Mouse (Mus musculus) spleen, postnatal 36 days (tissue): ENCODE measurements at regions not wholly inside any gene's neighbourhood (a gene's known extent, or its start where the extent isn't known, plus 50 kb on each side); places are given as distances from the start of the nearest gene placed in this dataset.
"Not testable (repeated sequence)": the region's sequence is repeated elsewhere in the genome, so short reads cannot be mapped to it uniquely, and the experiment has no call there.

Source experiments
- DNase-seq, 2 experiments: peaks; one replicate each; pipeline ENCODE4 v3.0.0; 2022; ENCODE audit warnings: low spot score in 2 of 2, mixed read lengths in 1 of 2

- DNase-seq: not testable (repeated sequence)
These were observed 81.3 kb downstream of the Ogfrl1 start for GRCm38 (mm10) chr1:23316288-23316687.

DNA sequence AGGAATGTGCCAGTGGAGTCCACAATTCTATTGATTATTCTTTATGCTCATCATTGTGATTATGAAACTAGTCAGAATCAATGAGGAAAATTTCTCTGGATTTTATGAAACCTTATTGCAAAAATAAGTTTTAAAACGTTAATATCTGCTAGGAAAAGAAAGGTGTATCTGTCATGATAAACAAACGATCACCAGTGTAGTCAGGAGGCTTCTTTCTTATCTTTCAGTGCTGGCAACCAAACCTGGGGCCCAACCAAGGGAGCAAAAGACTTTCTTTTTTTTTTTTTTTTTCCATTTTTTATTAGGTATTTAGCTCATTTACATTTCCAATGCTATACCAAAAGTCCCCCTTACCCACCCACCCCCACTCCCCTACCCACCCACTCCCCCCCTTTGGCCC is 82.7 kb downstream of the Ogfrl1 start:
- DNase-seq: not testable (repeated sequence)

- DNase-seq: no peak
These were observed 104.9 kb downstream of the Ogfrl1 start for GRCm38 (mm10) chr1:23292718-23293117.

GRCm38 (mm10) chr1:23286741-23287140 is 110.8 kb downstream of the Ogfrl1 start:
- peak in 1 of 2 experiments; percentile 5 for DNase-seq

- DNase-seq: no peak
These were observed 114.7 kb downstream of the Ogfrl1 start for GRCm38 (mm10) chr1:23282870-23283219.

DNA sequence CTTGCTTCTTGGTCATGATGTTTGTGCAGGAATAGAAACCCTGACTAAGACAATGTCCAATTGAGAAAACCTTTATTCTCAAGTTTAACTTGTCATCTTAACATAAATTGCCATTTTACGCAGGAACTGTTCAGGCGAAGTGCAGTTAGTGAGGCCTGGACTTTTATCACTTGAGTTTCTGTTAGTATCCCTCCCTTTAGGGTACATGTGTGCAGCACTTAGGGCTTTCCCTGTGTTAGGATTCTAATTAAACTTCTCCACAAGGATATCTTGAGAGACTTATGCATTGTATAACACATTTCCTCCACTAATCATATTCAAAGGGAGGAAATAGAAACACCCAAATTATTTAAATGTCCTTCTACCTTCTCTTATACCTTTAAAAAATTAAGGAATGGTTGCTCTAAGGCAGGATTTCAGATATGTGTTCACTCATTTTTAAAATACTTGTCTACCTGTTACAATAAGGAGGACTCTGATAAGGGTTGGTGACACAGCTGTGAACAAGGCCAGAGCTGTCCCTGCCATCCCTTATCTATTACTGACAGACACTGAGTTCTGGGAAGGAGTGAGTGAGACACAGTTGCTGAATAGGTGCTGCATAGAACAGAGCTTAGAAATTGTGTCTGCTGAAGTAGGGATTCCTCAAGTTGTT is 115.2 kb downstream of the Ogfrl1 start:
- peak; percentile 22 to 46 for DNase-seq

DNA sequence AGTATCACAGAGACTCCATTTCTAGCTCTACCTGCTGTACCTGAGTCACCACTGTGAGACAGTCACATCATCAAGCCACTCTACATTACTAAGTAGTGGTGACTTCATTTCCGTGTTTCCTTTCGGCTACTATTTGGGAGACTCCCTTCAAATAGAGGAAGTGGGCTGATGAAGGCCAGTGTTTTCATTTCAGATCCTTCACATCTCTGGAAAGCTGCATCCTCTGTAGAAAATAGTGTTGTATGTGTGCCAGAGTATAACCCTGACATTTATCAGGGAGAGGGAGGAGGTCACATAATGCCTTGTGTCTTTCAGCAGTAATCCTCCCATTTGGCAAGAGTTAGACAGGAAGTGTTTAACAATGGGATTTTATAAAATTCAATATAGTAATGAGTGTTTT is 117.7 kb downstream of the Ogfrl1 start:
- DNase-seq: no peak

GRCm38 (mm10) chr1:23272077-23272476 is 125.5 kb downstream of the Ogfrl1 start:
- no peak for DNase-seq

DNA sequence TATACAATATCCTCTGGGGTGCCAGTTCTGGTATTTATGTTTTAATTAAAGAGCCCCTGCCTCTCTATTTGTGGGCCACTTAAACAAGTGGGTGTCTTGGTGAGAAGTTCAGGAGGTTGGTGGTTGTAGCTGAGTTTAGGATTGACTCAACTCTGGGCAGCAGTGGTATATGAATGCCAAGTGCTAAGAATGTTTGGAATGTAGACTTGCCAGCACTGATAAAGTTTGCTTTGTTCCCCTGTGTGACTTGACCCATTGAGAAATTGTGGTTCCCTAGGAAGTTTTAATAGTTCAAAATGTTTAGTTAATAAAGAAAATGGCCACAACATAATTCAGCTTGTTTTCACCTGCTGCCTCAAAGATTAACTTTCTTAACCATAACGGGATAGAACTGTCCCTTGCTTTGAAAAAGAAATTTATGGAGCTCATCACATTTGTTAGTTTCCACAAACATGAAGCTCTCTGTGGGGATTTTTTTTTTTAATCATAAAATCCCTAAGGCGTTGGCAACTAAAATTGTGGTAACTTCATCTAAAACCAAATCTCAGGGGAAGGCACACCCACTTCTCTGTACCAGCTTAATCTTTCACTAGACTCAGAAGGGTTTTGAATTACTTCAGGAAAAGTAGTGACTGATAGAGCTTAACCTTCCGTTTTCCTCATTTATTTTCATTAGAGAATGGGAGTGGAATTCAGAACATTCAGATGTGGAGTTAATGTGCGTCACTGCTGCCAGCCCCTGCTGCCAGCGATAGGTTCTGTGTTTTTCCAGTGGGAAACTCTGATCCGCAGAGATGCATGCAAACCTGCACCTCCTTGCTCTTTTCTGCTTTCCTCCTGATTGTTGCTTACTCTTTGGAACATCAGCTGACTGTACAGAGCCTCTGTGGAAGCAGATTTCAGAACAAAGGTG is 126.4 kb downstream of the Ogfrl1 start:
- DNase-seq: no peak

- no peak for DNase-seq
These were observed 129.5 kb downstream of the Ogfrl1 start for GRCm38 (mm10) chr1:23268062-23268461.

DNA sequence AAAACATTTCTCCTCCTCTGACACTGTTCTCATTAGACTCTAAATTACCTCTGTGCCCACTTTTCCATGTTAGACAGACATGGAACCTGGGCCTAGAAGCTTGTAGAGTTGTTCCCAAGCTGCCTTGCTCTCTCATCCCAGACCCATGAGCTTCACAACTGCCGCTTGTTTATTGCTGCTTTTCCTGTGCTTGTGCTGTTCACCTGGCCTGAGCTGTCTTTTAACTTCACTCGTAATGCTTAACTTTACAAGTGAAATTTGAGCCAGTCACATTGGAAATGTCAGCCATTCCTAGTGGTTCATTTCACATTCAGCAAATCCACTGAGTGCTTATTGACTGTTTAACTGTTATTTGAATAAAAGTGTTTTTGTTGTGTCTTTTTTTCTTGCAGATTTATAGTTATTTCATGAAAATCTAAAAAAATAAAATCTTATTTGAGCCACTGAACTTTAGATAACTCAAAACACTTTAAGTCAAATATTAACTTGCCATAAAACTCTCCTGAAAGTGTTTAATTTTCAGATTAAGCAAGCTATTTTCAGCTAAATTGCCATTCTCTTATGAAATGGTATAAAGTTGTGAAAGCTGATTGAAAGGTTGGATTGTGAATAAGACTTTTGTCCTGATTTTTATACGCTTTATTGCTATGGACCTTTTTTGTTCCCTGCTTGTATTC is 131.9 kb downstream of the Ogfrl1 start:
- no peak for DNase-seq

- no peak for DNase-seq
These were observed 133.3 kb downstream of the Ogfrl1 start for GRCm38 (mm10) chr1:23264251-23264650.

DNA sequence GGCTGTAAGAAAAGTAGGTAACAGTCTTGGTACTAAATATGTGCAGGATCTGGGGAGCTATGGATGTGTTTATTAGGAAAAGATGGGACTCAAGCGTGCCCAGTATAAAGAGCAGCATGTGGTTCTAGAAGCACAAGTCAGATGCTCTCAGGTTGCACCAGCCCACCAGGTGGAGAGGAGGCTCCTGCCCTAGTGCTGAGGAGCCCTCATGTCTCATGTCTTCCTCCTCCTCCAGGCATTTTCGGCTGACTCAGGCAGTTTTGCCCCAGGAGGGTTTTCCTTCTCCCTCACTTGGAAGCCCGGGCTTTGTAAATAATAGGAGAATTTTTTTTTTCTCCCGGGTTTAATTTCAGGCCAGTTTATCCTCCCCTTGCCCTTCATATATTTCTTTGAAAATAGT is 133.8 kb downstream of the Ogfrl1 start:
- no peak for DNase-seq

- DNase-seq: no peak
These were observed 135.9 kb downstream of the Ogfrl1 start for GRCm38 (mm10) chr1:23261652-23262051.

- no peak for DNase-seq
These were observed 140.2 kb downstream of the Ogfrl1 start for GRCm38 (mm10) chr1:23257306-23257895.

DNA sequence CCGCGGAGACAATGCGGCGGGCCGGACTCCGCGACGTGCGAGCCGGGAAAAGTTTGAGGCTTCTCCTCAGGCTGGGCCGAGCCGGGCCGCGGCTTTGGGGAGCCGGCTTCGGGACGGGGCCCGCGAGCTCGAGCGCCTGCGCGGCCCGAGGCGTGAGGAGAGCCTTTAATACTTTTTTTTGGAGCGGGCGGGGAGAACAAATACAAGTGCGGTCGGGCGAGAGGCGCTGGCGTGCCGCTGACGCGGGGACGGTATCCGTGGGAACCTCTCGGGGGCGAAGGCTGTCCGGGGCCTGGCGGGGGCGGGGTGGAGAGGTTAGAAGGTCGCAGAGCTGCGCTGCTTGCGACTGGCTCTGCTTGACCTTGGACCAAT is 141.0 kb downstream of the Ogfrl1 start:
- peak; percentile 30 to 40 for DNase-seq

DNA sequence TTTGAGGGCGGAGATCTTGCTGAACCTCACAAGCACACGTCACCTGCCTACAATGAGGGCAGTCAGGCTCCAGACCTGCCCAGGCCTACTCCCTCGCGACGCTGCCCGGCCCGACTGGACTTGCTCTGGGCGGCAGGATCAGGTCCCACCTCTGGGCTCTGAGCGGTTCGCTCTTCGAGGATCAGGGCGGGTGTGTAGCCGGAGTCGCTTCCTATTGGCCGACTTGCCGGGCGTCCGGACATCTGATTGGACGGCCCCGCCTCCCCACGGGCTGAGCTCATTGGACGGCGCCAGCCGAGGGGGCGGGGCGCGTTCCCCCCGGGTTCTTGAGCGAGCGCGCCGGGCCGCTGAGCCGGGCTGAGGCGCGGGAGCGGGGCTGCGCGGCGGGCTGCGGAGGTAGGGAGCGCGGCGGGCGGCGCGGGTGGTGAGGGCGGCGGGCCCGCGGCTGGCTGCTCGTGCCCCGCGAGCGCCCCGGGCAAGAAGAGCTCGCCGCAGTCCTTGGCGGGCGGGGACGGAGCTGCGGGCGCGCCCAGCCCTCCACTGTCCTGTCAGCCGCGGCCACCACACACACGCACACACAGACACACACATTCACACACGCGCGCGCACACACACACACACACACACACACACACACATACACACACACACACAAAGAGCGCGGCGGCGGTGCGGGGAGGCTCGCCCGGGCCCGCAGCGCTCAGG is 141.5 kb downstream of the Ogfrl1 start:
- DNase-seq: peak; percentile 82 to 87

- DNase-seq: no peak
These were observed 143.3 kb downstream of the Ogfrl1 start for GRCm38 (mm10) chr1:23254235-23254634.

DNA sequence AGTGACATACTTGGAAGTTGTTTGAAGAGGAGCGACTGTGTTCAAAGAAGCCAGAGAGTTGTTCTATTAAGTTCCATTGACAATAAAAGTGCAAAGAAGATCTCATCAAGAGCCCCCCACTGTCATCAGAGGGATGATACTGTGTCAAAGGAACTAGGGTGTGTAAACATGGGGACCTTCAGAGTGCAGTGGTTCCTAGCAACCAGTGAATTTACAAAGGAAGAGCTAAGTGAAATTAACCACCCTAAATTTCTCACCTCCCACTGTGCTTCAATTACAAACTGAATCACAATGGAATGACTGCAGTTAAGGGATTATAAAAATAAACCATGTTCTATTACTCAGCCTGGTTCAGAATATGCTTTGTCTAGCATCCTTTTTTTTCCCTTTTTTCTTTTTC is 129.5 kb upstream of the 4933415F23Rik start:
- no peak for DNase-seq

DNA sequence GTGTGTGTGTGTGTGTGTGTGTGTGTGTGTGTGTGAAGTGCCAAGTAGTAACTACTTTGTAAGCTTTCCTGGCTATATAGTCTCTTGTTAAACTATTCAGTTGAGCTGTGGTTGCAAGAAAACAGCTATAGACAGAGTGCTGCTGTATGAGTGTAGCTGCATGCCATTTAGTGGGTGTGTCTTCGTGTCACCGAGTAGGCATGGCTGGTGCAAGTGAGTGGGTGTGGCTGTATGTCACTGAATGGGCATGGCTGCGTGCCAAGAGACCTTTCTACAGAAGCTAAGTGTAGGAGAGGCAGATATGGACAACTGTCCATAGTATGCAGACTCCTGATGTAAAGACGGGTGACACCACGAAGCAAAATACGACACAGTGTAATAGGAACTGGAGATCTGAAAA is 126.4 kb upstream of the 4933415F23Rik start:
- DNase-seq: no peak

DNA sequence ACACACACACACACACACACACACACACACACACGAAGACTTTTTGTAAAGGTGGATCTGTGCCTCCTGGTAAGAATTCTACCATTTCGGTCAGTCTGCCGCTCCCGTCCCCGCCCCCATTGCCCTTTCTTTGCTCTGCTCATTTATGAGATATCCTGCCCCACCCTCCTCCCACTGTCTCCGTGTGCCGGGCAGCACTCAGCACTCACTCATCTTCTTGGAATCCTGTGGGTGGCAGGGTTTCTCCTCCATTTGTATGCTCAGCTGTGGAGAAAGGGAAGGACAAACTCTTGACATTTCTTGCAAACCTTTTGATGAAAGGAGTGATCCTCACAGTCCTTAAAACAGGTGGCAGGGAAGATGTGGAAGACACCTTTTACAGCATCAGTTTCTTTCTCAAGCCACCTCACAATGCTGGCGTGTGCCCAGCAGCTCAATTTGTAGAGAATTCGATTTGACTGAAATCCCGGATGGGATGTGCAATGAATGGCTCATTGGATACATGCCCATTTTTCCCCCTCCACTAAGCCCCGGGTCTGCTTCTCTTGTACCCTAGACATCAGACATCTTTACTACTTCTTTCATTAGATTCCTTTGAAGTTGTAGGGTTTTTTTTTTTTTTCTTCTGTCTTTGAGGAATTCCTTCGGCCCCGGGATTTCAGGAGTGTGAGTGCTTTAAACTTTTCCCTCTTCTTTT is 112.6 kb upstream of the 4933415F23Rik start:
- DNase-seq: no peak
